Mouse (Mus musculus) myocyte (in vitro differentiated cells): Measurements from ENCODE around the gene Krt76.

ENCODE experiments used
- MYOG ChIP-seq, 3 experiments: IDR thresholded peaks; one replicate each; pipeline ENCODE4 v1.6.1; 2011; ENCODE audit warnings: control low read depth in 2 of 3, low read depth in 2 of 3, mild to moderate bottlenecking in 2 of 3; ENCODE audit not compliant: insufficient read length in 2 of 3, control insufficient read depth in 1 of 3, insufficient read depth in 1 of 3
- POLR2A ChIP-seq: IDR thresholded peaks from one replicate; pipeline ENCODE4 v1.6.1; 2011; ENCODE audit warnings: low read depth, mild to moderate bottlenecking, control low read depth, moderate library complexity; ENCODE audit not compliant: insufficient read length
- TCF12 ChIP-seq: IDR thresholded peaks from one replicate; pipeline ENCODE4 v1.6.1; 2011; ENCODE audit warnings: mild to moderate bottlenecking, control low read depth; ENCODE audit not compliant: poor library complexity, insufficient read depth, severe bottlenecking
- TCF3 ChIP-seq: IDR thresholded peaks from one replicate; pipeline ENCODE4 v1.6.1; 2011; ENCODE audit warnings: low read depth, control low read depth; ENCODE audit not compliant: insufficient read length

DNA sequence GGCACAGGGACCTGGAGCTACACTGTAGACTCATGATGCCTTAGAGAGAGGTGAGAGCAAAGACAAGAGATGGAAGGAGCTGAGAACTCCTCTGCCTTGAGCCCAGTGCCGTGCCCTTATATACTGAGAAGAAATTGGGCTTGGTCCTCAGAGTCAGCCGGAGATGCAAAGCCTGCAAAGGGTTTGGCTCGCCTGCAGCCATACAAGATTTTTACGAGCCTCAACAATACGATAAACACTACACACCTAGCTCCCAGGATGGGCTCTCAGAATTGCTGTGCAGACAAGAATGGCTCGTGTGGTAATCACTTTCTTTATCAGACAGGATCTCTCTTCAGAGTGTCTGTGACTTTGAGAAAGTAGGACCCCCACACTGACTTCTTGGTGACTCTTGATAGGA, 42.0 kb downstream of the Krt76 start, which contains the start of gene Krt1:
- TF ChIP-seq TCF12, result no peak
- no peak for TF ChIP-seq MYOG (IDR thresholded peaks at IDR 0.05; ENCODE audit: control insufficient read depth in 1 of 3, insufficient read depth in 1 of 3, insufficient read length in 2 of 3, low read depth in 2 of 3)
- TF ChIP-seq POLR2A, result no peak
- no peak for TF ChIP-seq TCF3
